ENCODE assay signal across 12 mouse cellular contexts in the genomic region with DNA sequence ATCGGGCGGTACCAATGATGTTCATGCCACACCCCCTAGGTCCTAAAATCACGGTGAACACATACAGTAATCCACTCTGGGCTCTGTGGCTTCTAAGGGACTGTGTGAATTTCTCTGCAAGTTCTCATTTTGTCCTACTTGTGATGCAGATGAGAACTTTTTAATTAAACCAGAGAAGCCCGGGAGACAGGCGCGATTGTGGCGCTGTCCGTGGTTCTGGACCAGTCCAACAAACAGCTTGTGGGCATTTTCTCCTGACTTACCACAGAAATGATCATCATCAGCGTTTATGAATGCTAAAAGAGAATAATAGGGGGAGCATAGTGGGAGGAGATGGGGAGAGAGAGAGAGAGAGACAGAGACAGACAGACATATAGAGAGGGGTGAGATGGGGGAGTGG.
DNase-seq lines count a peak whose midpoint lies in the region; ATAC-seq lines count a peak whose summit lies in the region.
"Had no signal": no experiment of that assay in that cellular context is flagged by ENCODE, and none has a peak within 500 bp of the region (broad histone marks: within the 10 kb centered on the region; RNA-seq: fewer than 3 reads in every experiment).

No protein-coding gene starts in this region.

- peak; percentile 43 for DNase-seq in adrenal gland, postnatal 14 days
- no peak for DNase-seq in adrenal gland, adult 18-20 months (ENCODE audit: low spot score in 2 of 2)
- DNase-seq in kidney, postnatal 4 days, result peak; percentile 80 to 83
- no peak for DNase-seq in kidney, adult 18-20 months
- peak; percentile 60 for DNase-seq in ZHBTc4 (ENCODE audit: low read depth, low spot score)
- DNase-seq in neural tube, embryonic 11.5 days (ENCODE audit: low spot score), result peak; percentile 42
- no peak for DNase-seq in urinary bladder, postnatal 36 days (ENCODE audit: low spot score in 2 of 2)
- DNase-seq in c-Kit-positive CD71-positive TER-119-positive erythroid progenitor cells, embryonic 14.5 days (ENCODE audit: low spot score), result no peak
- DNase-seq: adrenal gland, postnatal 25 days; cerebellum, adult 2 months; left cerebral cortex, postnatal 4 days had no signal

- no peak overlapping the region for H3K9ac ChIP-seq in neural tube, embryonic 11.5 days (ENCODE audit: low read length)

- H3K4me3 ChIP-seq in neural tube, embryonic 11.5 days (ENCODE audit: low read depth, low read length), result no peak overlapping the region
- H3K4me3 ChIP-seq: layer of hippocampus, adult 2 months had no signal

- H3K27ac ChIP-seq in neural tube, embryonic 11.5 days (ENCODE audit: low read depth, low read length), result no peak overlapping the region
- H3K27ac ChIP-seq: layer of hippocampus, adult 2 months had no signal

- no peaks in the 10 kb centered on the region for H3K27me3 ChIP-seq in neural tube, embryonic 11.5 days (ENCODE audit: control insufficient read depth, insufficient read depth, low read length)

- no peaks in the 10 kb centered on the region for H3K36me3 ChIP-seq in neural tube, embryonic 11.5 days (ENCODE audit: control insufficient read depth, insufficient read depth, low read length)

- ATAC-seq in neural tube, embryonic 11.5 days (ENCODE audit: insufficient read depth, low FRiP score, low TSS enrichment), result no peak

- WGBS in neural tube, embryonic 11.5 days, result 30% methylated on average over 9 of the region's 9 CpGs

- H3K4me2 ChIP-seq in neural tube, embryonic 11.5 days (ENCODE audit: low read depth), result no peak overlapping the region

- H3K4me1 ChIP-seq in neural tube, embryonic 11.5 days (ENCODE audit: control insufficient read depth, insufficient read depth, low read length), result no peaks in the 10 kb centered on the region

- no peaks in the 10 kb centered on the region for H3K9me3 ChIP-seq in neural tube, embryonic 11.5 days (ENCODE audit: control insufficient read depth, low read length)

Comparison
In these comparisons a context has a peak if more than half of its experiments do, and no peak if none do; other contexts are left out.
1. DNase-seq: peak in adrenal gland, postnatal 14 days (single experiment), kidney, postnatal 4 days (2 of 2), ZHBTc4 (single experiment) and neural tube, embryonic 11.5 days (single experiment); none in adrenal gland, adult 18-20 months (0 of 2), kidney, adult 18-20 months (single experiment), urinary bladder, postnatal 36 days (0 of 2) and c-Kit-positive CD71-positive TER-119-positive erythroid progenitor cells, embryonic 14.5 days (single experiment).